Mouse (Mus musculus): ENCODE results near the gene Mfsd13b.
"Not testable (repeated sequence)": the region's sequence is repeated elsewhere in the genome, so short reads cannot be mapped to it uniquely, and the experiment has no call there.

Gene Mfsd13b

GRCm38 (mm10) chr7:120982968-120983367 is 659 bp downstream of the Mfsd13b start:
- no peak for DNase-seq (ENCODE audit: low read depth, low spot score)

GRCm38 (mm10) chr7:120991191-120991590 is 8.9 kb downstream of the Mfsd13b start:
- no peak for DNase-seq (ENCODE audit: low read depth, low spot score)

- DNase-seq (ENCODE audit: low read depth, low spot score) = no peak
Measured at GRCm38 (mm10) chr7:120999021-120999530, 16.8 kb downstream of the Mfsd13b start.

- no peak for DNase-seq (ENCODE audit: low read depth, low spot score)
Measured at GRCm38 (mm10) chr7:121000065-121000822, 17.9 kb downstream of the Mfsd13b start.

DNA sequence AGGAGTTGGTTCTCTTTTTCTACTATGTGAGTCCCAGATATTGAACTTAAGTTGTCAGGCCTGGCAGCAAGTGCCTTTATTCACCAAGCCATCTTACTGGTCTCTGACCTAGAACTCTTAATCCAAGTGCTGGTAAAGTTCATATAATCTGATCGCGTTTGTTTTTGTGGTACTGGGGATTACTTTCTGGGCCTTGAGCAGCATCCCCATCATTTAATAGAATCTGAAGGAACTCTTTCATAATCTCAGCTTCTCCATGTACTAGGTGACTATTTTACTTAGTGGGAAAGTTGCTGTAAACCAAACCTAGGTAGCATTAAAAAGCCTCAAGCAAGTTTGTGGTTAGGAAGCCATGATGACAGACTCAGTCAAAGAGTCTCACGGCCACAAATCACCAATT is 19.6 kb downstream of the Mfsd13b start:
- DNase-seq (ENCODE audit: low read depth, low spot score) = no peak

DNA sequence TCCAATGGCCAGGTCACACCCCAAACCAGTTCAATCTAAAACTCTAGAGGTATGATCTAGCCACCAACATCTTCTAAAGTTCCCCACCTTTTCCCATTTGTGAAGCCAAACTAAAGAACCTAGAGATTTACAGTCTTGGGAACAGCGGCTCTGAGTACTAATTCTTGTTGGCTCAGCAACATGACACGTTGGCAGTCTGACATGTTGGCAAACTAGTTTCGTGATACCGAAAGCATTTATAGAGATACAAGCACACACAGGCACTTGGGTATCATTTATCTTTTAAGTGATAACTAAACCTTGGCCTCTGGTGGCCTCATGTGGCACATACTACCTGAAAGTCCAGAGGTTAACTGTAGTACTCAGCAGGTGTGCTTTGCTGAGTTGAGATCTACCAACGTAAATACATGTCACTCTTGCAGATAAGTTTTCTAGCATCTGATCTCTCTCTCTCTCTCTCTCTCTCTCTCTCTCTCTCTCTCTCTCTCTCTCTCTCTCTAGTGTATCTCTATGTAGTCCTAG is 20.2 kb downstream of the Mfsd13b start:
- no peak for DNase-seq (ENCODE audit: low read depth, low spot score)

GRCm38 (mm10) chr7:121003793-121004418 is 21.6 kb downstream of the Mfsd13b start:
- no peak for DNase-seq (ENCODE audit: low read depth, low spot score)

DNA sequence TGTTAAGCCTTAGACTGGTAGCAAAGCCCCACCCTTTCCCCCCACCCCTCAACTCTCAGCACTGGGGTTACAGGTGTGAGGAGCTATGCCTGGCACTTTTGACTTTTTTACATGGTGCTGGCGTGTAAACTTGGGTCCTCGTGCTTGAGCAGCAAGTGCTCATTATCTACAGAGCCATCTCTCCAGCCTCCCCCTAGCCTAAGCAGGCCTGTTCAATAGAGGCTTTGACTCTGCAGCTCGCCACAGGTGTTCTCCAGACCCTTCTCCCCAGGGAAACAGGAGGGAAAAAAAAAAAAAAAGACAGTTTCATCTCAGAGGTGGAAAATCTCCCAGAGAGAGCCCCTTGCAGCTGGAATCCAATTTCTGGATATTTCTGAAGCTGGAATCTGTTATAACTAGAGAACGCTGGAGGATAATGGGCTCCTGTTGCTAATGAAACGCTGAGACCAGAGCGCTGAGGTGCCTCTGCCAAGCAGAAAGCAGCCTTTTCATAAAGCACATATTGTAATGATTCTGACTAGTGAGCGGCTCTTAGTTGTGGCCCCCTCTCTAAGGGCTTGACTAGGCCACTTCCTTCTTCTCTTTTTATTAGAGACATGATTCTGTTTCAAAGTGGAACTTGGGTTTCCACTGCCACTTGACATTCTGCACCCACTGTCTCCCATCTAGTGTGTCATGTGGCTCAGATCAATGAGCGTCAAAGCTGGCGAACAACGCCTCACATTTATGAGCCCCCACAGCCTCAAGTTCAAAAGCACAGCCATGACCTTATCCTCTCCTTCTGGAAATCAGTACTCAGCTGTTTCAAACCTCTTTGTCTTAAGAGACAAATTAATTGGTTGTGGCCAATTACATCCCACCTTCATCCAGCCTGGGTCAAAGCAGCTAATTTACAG is 29.7 kb downstream of the Mfsd13b start:
- no peak for DNase-seq (ENCODE audit: low read depth, low spot score)

DNA sequence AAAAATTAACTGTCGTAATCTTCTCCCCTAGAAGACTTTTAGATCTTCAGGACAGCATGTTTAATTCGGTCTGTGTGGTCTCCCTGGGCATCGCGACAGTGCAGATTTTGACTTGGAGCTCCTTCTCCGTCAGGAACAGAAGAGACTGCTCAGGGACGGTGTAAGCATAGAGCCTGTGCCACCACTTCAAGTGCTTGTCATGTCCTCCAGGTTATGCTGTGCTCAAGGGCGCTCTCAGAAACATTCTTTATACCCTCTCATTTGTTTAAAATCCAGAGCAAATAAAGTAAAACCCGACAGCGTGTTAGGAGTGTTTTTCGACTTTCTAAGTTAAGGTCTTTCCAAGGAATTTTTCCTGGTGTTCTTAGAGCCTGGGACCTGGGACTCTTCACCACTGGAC is 32.2 kb downstream of the Mfsd13b start:
- no peak for DNase-seq (ENCODE audit: low read depth, low spot score)

- DNase-seq (ENCODE audit: low read depth, low spot score) = no peak
Measured at GRCm38 (mm10) chr7:121018778-121019177, 36.5 kb downstream of the Mfsd13b start.

- DNase-seq (ENCODE audit: low read depth, low spot score) = no peak
Measured at GRCm38 (mm10) chr7:121020277-121020676, 38.0 kb downstream of the Mfsd13b start.

DNA sequence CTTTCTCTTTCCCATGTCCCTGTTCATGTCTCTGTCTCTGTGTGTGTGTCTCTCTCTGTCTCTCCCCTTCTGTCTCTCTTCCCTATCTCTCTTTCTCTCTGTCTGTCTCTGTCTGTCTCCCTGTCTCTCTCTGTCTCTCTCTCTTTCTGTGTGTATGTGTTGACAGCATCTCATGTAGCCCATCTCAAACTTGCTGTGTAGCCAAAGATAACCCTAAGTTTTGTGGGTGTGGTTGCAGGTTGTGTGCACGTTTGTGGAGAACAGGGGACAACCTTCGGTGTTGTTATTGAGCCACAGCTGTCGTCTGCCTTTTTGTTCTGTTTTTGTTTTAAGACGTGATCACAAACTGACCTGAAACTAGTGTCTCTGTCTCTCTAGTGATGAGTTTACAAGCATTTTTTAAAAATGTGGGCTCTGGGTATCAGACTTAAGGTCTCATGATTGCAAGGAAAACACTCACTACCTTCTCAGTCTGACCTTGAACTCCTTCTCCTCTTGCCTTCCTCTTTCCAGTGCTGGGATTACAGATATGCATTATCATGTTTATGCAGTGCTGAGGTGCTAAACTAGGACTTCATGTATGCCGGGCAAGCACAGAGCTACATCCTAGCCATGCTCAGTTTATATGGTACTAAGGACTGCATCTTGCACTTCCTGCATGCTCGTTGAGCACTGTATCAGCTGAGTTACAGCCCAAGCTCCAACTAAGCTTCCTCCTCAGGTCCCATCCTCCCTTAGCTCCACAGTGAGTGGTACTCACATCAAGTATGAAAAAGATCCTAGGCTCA is 43.1 kb downstream of the Mfsd13b start:
- DNase-seq (ENCODE audit: low read depth, low spot score) = no peak

GRCm38 (mm10) chr7:121026300-121026699 is 44.0 kb downstream of the Mfsd13b start:
- DNase-seq (ENCODE audit: low read depth, low spot score) = no peak

DNA sequence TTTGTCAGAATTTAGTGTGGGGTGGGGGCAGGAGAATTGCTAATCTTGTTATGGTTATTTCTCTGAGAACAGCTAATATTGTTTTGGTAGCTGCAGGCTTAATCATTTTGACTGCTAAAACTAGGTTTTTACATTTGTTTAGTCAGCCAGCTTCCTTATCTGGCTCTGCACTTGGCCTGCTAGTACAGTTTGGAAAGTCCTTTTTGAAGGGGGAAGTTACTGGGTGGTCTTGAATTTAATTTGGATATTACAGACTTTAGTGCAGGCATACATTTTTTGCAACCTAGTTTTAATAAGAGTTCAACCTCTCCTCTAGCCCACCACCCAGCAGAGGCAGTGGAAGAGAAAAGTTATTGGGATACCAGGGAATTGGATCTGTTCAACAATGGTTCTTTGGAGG is 47.6 kb downstream of the Mfsd13b start:
- not testable (repeated sequence) for DNase-seq (ENCODE audit: low read depth, low spot score)

DNA sequence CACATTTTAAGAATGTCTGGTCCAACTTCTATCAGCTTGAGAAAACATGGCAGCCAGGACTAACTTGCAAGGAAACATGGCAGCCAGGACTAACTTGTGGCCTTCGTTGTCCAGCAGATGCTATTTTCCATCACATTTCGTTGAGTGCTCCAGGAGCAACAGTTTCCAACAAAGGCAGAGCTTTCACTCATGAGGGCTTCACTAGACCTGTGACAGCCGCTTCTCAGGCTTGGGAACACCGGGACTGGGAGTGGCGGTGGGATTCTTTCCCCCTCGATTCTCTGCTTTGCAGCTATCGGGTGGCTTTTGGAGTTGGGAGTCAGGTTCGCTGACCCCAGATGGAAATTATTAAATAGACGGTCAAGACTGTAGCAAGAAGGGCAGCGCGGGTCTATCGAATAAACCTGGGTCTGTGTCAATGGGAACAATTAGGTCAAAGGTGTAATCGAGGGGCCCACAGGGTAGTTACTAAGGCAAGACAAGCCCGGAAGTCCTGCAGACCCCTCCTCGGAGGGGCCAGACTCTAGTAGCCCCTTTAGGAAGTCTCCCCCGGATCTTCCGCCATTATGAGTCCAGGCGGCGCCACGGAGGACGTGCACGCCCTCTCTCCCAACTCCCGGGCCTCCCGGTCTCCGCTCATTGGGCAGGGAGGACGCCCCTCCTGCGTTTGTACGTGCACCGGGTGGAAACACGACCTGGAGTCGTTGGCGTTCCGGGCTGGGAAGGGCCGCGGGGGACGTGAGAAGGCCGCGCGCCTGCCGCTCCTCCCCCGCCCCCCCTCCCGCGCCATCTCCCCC is 51.7 kb downstream of the Mfsd13b start, which contains the start of gene Mettl9:
TSS of gene Mettl9 (plus strand) at position 590 of the 797 bp plus-strand sequence.
- DNase-seq (ENCODE audit: low read depth, low spot score) = peak; percentile 87

DNA sequence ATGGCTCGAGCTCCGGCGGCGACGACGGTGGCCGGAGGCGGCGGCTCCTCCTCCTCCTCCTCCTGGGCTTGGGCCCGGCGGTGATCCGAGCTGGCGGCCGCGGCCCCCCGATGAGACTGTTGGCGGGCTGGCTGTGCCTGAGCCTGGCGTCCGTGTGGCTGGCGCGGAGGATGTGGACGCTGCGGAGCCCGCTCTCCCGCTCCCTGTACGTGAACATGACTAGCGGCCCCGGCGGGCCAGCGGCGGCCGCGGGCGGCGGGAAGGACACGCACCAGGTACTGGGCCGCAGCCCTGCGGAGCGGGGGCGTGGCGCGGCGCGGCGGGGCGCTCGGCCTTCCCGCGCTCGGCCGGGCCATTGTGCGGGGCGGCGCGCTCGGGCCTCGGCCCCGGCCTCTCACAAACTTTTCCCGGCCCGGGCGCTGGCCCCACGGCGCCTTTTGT is 52.4 kb downstream of the Mfsd13b start:
- peak; percentile 56 for DNase-seq (ENCODE audit: low read depth, low spot score)

DNA sequence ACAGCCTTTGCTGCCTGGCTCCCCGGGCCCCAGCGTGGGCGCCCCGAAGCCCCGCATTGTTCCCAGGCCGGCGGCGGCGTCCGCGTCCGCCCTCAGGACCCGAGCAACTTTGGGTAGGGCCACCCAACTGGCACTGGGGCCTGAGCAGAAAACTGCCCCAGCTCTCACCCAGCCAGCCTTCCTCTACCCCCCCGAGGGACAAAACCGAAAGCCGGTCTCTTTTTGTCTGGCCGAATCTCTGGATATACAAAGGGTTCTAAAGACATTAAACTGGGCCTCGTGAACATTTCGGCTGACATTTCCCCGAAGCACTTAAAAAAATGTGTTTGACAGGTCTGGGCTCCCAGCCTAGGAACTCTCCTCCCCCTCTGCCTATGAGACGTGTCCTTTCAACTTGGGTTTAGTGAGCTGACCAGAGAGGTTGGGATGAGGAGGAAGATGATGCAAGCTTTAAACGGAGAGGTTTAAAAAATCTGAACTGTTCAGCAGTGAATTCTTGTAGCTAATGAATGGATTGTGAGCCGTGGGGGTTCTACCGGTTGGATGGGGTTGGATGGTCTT is 52.9 kb downstream of the Mfsd13b start:
- DNase-seq (ENCODE audit: low read depth, low spot score) = no peak

DNA sequence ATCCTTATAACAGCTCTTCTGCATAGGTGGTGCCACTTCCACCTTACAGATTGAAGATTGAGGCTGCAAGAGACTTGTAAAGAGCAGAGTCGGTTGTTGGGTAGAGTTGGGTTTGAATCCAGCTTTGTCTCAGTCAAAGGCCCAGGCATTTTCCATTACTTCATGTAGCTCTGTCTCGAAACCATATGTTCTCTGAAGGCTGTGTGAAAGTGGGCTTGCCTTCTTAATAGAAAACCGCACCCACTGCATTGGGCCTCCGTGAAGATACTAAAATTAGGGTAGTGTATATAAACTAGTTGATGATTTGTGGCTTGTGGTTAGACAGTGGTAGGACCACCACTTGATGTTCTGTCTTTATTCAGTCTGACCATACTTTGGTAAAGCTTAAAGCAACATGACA is 58.3 kb downstream of the Mfsd13b start:
- no peak for DNase-seq (ENCODE audit: low read depth, low spot score)

- no peak for DNase-seq (ENCODE audit: low read depth, low spot score)
Measured at GRCm38 (mm10) chr7:121041989-121042388, 59.7 kb downstream of the Mfsd13b start.

- no peak for DNase-seq (ENCODE audit: low read depth, low spot score)
Measured at GRCm38 (mm10) chr7:121043004-121043403, 60.7 kb downstream of the Mfsd13b start.
